Mouse (Mus musculus): Measurements from ENCODE around the gene B4galnt1. TPM values are rescaled to one million over a fixed set of nuclear protein-coding genes. Genes with fewer than 3 reads are reported as not detected.

B4galnt1 gene
- polyA plus RNA-seq, 1 experiment from 2014 or later: 74.6 TPM

GRCm38 (mm10) chr10:127164190-127164589 is 835 bp upstream of the B4galnt1 start:
- 93% methylated on average over 4 of the region's 4 CpGs for WGBS
- peak overlapping the region; percentile 84 for H3K4me2 ChIP-seq
- peak overlapping the region; percentile 92; the same call in 1 of the 2 replicates for H3K27ac ChIP-seq (replicated peaks)
- H3K27me3 ChIP-seq: peaks cover 17% of the 10 kb centered on the region
- no peaks in the 10 kb centered on the region for H3K36me3 ChIP-seq
- no peak for ATAC-seq (ENCODE audit: low FRiP score, low read depth)
- H3K4me3 ChIP-seq: peak overlapping the region; percentile 93; the same call in 1 of the 2 replicates
- no peak overlapping the region for H3K9ac ChIP-seq
- peaks cover 25% of the 10 kb centered on the region for H3K4me1 ChIP-seq (replicated peaks)
- H3K9me3 ChIP-seq: no peaks in the 10 kb centered on the region

GRCm38 (mm10) chr10:127165354-127165653 is 279 bp downstream of the B4galnt1 start:
- Histone ChIP-seq H3K27me3 (peaks cover 26% of the 10 kb centered on the region), H3K4me2 (peak overlapping the region; percentile 84), H3K9me3 (no peaks in the 10 kb centered on the region), H3K36me3 (no peaks in the 10 kb centered on the region), H3K27ac (replicated peaks) (peak overlapping the region; percentile 92), H3K9ac (peak overlapping the region; percentile 98), H3K4me3 (peak overlapping the region; percentile 93), H3K4me1 (replicated peaks) (peaks cover 29% of the 10 kb centered on the region)
- under 1% methylated on average over 42 of the region's 42 CpGs for WGBS
- peak; percentile 64 for ATAC-seq (ENCODE audit: low FRiP score, low read depth)

GRCm38 (mm10) chr10:127165654-127166403 is 804 bp downstream of the B4galnt1 start:
- Histone ChIP-seq H3K27me3 (peaks cover 30% of the 10 kb centered on the region), H3K4me3 (peak overlapping the region; percentile 93), H3K9ac (peak overlapping the region; percentile 98), H3K4me2 (peak overlapping the region; percentile 84), H3K4me1 (replicated peaks) (peaks cover 34% of the 10 kb centered on the region), H3K27ac (replicated peaks) (peak overlapping the region; percentile 92), H3K36me3 (no peaks in the 10 kb centered on the region), H3K9me3 (no peaks in the 10 kb centered on the region)
- WGBS: under 1% methylated on average over 56 of the region's 56 CpGs
- peak; percentile 57 for ATAC-seq (ENCODE audit: low FRiP score, low read depth)

- H3K27ac ChIP-seq (replicated peaks): peak overlapping the region; percentile 92
- peaks cover 34% of the 10 kb centered on the region for H3K27me3 ChIP-seq
- no peak for ATAC-seq (ENCODE audit: low FRiP score, low read depth)
- no peaks in the 10 kb centered on the region for H3K36me3 ChIP-seq
- H3K4me2 ChIP-seq: peak overlapping the region; percentile 84
- H3K4me1 ChIP-seq (replicated peaks): peaks cover 38% of the 10 kb centered on the region
- WGBS: 3% methylated on average over 11 of the region's 11 CpGs
- no peaks in the 10 kb centered on the region for H3K9me3 ChIP-seq
- H3K4me3 ChIP-seq: peak overlapping the region; percentile 93
- H3K9ac ChIP-seq: peak overlapping the region; percentile 98
Observed at GRCm38 (mm10) chr10:127166404-127166715, 1.3 kb downstream of the B4galnt1 start.

- no peak for ATAC-seq (ENCODE audit: low FRiP score, low read depth)
- Histone ChIP-seq H3K27ac (replicated peaks) (peak overlapping the region; percentile 92), H3K36me3 (0 out of 2 replicates have a peak, but pooled peaks cover 3% of the 10 kb centered on the region), H3K4me1 (replicated peaks) (peaks cover 38% of the 10 kb centered on the region), H3K27me3 (peaks cover 36% of the 10 kb centered on the region), H3K4me3 (peak overlapping the region; percentile 93), H3K4me2 (peak overlapping the region; percentile 84), H3K9ac (peak overlapping the region; percentile 98), H3K9me3 (no peaks in the 10 kb centered on the region)
- 25% methylated on average over 15 of the region's 15 CpGs for WGBS
Observed at GRCm38 (mm10) chr10:127166771-127167613, 2.0 kb downstream of the B4galnt1 start.

- peaks cover 40% of the 10 kb centered on the region for H3K27me3 ChIP-seq
- H3K4me1 ChIP-seq (replicated peaks): peaks cover 38% of the 10 kb centered on the region
- ATAC-seq (ENCODE audit: low FRiP score, low read depth): no peak
- H3K4me3 ChIP-seq: 0 out of 2 replicates have a peak overlapping the region, but pooled peaks have one; percentile 93
- no peak overlapping the region for H3K9ac ChIP-seq
- H3K9me3 ChIP-seq: no peaks in the 10 kb centered on the region
- H3K4me2 ChIP-seq: peak overlapping the region; percentile 84
- 58% methylated on average over 10 of the region's 10 CpGs for WGBS
- H3K36me3 ChIP-seq: 0 out of 2 replicates have a peak, but pooled peaks cover 3% of the 10 kb centered on the region
- no peak overlapping the region for H3K27ac ChIP-seq (replicated peaks)
Observed at GRCm38 (mm10) chr10:127167614-127168192, 2.7 kb downstream of the B4galnt1 start.

- Histone ChIP-seq H3K9me3 (no peaks in the 10 kb centered on the region), H3K27ac (replicated peaks) (no peak overlapping the region), H3K36me3 (0 out of 2 replicates have a peak, but pooled peaks cover 3% of the 10 kb centered on the region), H3K4me3 (peak overlapping the region; percentile 9; the same call in 1 of the 2 replicates), H3K27me3 (peaks cover 40% of the 10 kb centered on the region), H3K9ac (0 out of 2 replicates have a peak overlapping the region, but pooled peaks have one; percentile 6), H3K4me2 (peak overlapping the region; percentile 48), H3K4me1 (replicated peaks) (peaks cover 38% of the 10 kb centered on the region)
- ATAC-seq (ENCODE audit: low FRiP score, low read depth): no peak
- WGBS: 8% methylated on average over 22 of the region's 22 CpGs
Observed at GRCm38 (mm10) chr10:127170002-127170401, 5.0 kb downstream of the B4galnt1 start.

- peak; percentile 17; the same call in 1 of the 2 replicates for ATAC-seq (ENCODE audit: low FRiP score, low read depth)
- Histone ChIP-seq H3K9ac (no peak overlapping the region), H3K4me1 (replicated peaks) (peaks cover 35% of the 10 kb centered on the region), H3K4me2 (peak overlapping the region; percentile 48), H3K9me3 (no peaks in the 10 kb centered on the region), H3K27me3 (peaks cover 40% of the 10 kb centered on the region), H3K36me3 (0 out of 2 replicates have a peak, but pooled peaks cover 3% of the 10 kb centered on the region), H3K27ac (replicated peaks) (no peak overlapping the region), H3K4me3 (peak overlapping the region; percentile 9)
- 3% methylated on average over 29 of the region's 29 CpGs for WGBS
Observed at GRCm38 (mm10) chr10:127170837-127171272, 5.8 kb downstream of the B4galnt1 start.

- H3K4me2 ChIP-seq: no peak overlapping the region
- H3K4me3 ChIP-seq: no peak overlapping the region
- H3K9me3 ChIP-seq: no peaks in the 10 kb centered on the region
- H3K27ac ChIP-seq (replicated peaks): no peak overlapping the region
- H3K36me3 ChIP-seq: 0 out of 2 replicates have a peak, but pooled peaks cover 3% of the 10 kb centered on the region
- no peak overlapping the region for H3K9ac ChIP-seq
- H3K27me3 ChIP-seq: peaks cover 47% of the 10 kb centered on the region
- 92% methylated on average over 15 of the region's 15 CpGs for WGBS
- no peak for ATAC-seq (ENCODE audit: low FRiP score, low read depth)
- peaks cover 27% of the 10 kb centered on the region for H3K4me1 ChIP-seq (replicated peaks)
Observed at GRCm38 (mm10) chr10:127171631-127172200, 6.7 kb downstream of the B4galnt1 start.

- Histone ChIP-seq H3K36me3 (0 out of 2 replicates have a peak, but pooled peaks cover 3% of the 10 kb centered on the region), H3K27ac (replicated peaks) (no peak overlapping the region), H3K9me3 (no peaks in the 10 kb centered on the region), H3K27me3 (peaks cover 52% of the 10 kb centered on the region), H3K4me2 (no peak overlapping the region), H3K4me3 (no peak overlapping the region), H3K9ac (no peak overlapping the region), H3K4me1 (replicated peaks) (peaks cover 26% of the 10 kb centered on the region)
- WGBS: 86% methylated on average over 16 of the region's 16 CpGs
- 0 out of 2 replicates have a peak, but pooled peaks have one; percentile 2 for ATAC-seq (ENCODE audit: low FRiP score, low read depth)
Observed at GRCm38 (mm10) chr10:127173148-127174065, 8.4 kb downstream of the B4galnt1 start.

Measured in hindbrain, embryonic 15.5 days (tissue).